Mouse (Mus musculus): ENCODE results near the gene Aipl1. TPM values are rescaled to one million over a fixed set of nuclear protein-coding genes. Genes with fewer than 3 reads are reported as not detected.

The Aipl1 gene
- polyA plus RNA-seq, 1 experiment from 2014 or later, result 0.23 TPM

DNA sequence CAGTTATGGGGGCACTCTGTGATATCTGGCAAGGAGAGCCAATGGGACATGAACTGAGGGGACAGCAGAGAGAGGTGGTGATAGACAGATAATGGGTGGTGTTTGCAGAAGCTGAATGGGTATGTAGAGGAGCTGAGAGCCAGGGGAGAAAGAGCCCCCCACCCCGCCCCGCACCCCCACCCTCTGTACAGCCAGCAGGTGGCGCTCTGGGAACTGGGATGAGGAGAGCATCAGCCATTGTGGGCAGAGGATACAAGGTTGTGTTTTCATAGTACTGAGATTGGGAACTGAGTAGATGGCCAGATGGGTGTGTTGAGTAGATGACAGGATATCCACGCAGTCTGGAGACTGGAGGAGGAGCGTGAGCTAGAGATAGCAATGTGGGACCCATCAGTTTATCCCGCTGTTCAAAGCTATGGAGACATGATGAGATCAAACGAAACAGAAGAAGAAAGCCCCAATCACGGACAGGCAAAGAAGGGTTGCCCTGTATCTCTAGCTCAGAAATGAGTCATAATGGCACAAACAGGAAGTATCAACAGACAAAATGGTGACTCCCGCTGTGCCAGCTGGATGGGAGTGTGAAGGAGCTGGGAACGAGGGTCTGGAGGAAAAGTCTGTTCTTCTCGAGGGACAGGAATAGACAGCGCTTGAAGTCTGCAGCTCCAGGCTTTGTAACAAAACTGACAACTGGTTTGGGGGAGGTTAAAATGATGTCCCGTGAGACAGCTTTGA, 20.6 kb downstream of the Aipl1 start:
- H3K4me1 ChIP-seq (ENCODE audit: control insufficient read depth, insufficient read depth, low read length), result no peaks in the 10 kb centered on the region
- no peak overlapping the region for H3K4me3 ChIP-seq (ENCODE audit: low read depth, low read length)
- no peaks in the 10 kb centered on the region for H3K36me3 ChIP-seq (ENCODE audit: control insufficient read depth, insufficient read depth, low read length)
- no peaks in the 10 kb centered on the region for H3K9me3 ChIP-seq (ENCODE audit: control insufficient read depth, low read length)
- ATAC-seq (ENCODE audit: insufficient read depth, low FRiP score, low TSS enrichment) (no peak), DNase-seq (ENCODE audit: low spot score) (no peak)
- H3K4me2 ChIP-seq (ENCODE audit: low read depth), result no peak overlapping the region
- no peak overlapping the region for H3K27ac ChIP-seq (ENCODE audit: low read depth, low read length)
- no peak overlapping the region for H3K9ac ChIP-seq (ENCODE audit: low read length)
- no peaks in the 10 kb centered on the region for H3K27me3 ChIP-seq (ENCODE audit: control insufficient read depth, insufficient read depth, low read length)
- WGBS, result 80% methylated on average over 13 of the region's 13 CpGs

DNA sequence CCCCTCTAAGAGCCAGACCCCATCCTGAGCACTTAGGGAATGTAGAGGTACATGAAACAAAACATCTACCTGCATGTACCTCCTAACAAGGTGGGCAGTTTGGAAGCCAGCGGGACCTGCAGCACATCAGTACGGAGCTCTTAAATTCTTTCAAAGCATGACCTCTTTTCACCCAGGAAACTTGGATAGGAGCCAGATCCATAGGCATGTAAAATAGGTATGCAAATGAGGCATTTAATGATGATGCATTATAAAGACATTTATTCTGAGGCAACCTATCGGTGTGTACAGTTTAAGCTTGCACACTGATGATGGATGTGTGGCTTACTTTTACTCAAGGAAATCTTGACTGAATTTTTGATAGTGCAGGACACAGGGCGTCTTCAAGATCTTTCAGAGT, 22.6 kb downstream of the Aipl1 start:
- no peak for ATAC-seq (ENCODE audit: insufficient read depth, low FRiP score, low TSS enrichment)

DNA sequence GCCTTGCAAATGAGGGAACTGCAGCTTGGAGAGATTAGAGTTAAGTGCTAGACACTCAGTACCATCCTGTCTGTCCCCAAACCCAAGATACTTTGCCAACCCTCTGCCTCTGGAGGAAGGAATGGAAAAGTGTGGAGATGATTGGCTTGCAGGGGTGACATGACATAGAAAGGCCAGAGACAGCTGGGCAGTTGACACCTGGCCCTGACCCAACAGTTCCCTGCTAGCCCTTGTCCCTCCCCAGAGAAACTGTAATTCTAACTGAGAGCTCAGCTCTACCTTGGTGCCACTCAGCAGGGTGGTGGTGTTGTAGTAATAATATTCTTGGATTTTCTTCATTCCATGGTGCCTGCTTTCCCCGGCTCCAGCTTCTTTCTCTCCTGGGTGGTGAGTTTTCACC, 25.4 kb downstream of the Aipl1 start:
- 65% methylated on average over 1 of the region's 1 CpGs for WGBS
- Histone ChIP-seq H3K4me2 (ENCODE audit: low read depth) (no peak overlapping the region), H3K4me1 (ENCODE audit: control insufficient read depth, insufficient read depth, low read length) (no peaks in the 10 kb centered on the region), H3K27me3 (ENCODE audit: control insufficient read depth, insufficient read depth, low read length) (no peaks in the 10 kb centered on the region), H3K9ac (ENCODE audit: low read length) (no peak overlapping the region), H3K4me3 (ENCODE audit: low read depth, low read length) (no peak overlapping the region), H3K9me3 (ENCODE audit: control insufficient read depth, low read length) (no peaks in the 10 kb centered on the region), H3K27ac (ENCODE audit: low read depth, low read length) (no peak overlapping the region), H3K36me3 (ENCODE audit: control insufficient read depth, insufficient read depth, low read length) (no peaks in the 10 kb centered on the region)
- ATAC-seq (ENCODE audit: insufficient read depth, low FRiP score, low TSS enrichment) (no peak), DNase-seq (ENCODE audit: low spot score) (no peak)

More for the DNA sequence above, 22.6 kb downstream of the Aipl1 start:
- no peaks in the 10 kb centered on the region for H3K36me3 ChIP-seq (ENCODE audit: control insufficient read depth, insufficient read depth, low read length)
- H3K4me1 ChIP-seq (ENCODE audit: control insufficient read depth, insufficient read depth, low read length), result no peaks in the 10 kb centered on the region
- no peak overlapping the region for H3K9ac ChIP-seq (ENCODE audit: low read length)
- no peaks in the 10 kb centered on the region for H3K9me3 ChIP-seq (ENCODE audit: control insufficient read depth, low read length)
- no peaks in the 10 kb centered on the region for H3K27me3 ChIP-seq (ENCODE audit: control insufficient read depth, insufficient read depth, low read length)
- H3K27ac ChIP-seq (ENCODE audit: low read depth, low read length), result no peak overlapping the region
- H3K4me2 ChIP-seq (ENCODE audit: low read depth), result no peak overlapping the region
- H3K4me3 ChIP-seq (ENCODE audit: low read depth, low read length), result no peak overlapping the region
- 73% methylated on average over 4 of the region's 4 CpGs for WGBS
- DNase-seq (ENCODE audit: low spot score), result no peak

DNA sequence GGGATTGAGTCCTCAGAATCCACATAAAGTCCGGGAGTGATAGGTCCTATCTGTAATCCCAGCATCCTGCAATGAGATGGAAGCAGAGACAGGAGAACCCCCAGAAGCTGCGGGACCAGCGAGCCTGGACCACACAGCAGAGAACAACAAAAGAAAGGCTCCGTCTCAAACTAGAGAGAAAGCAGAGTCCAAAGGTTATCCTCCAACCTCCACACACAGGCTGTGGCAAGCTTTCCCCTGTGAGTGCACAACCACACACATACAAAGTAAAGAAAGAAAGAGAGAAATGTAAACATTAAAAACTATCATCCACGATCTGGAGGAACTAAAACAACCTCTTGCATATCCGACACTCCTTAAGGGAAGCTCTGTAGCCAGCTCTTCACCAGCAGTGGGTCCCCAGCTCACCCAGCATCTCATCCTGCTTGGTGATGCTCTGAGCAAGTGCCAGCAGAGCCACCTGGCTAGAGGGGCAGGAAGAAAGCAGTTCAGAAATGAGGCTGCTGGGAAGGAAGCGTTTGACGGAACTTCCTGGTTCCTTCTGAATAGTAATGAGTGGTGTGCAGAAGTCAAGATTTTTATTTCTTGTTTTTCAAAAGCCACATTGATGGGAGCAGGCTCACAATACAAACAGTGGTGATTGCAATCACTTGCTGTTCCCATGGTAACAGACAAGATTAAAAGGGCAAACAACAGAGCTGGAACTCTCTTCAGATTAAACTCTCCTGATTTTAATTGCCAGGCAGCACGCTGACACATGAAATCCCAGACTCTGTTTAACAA, 26.2 kb downstream of the Aipl1 start:
- H3K27me3 ChIP-seq (ENCODE audit: control insufficient read depth, insufficient read depth, low read length), result no peaks in the 10 kb centered on the region
- no peaks in the 10 kb centered on the region for H3K36me3 ChIP-seq (ENCODE audit: control insufficient read depth, insufficient read depth, low read length)
- no peak overlapping the region for H3K9ac ChIP-seq (ENCODE audit: low read length)
- DNase-seq (ENCODE audit: low spot score), result no peak
- H3K4me2 ChIP-seq (ENCODE audit: low read depth), result no peak overlapping the region
- no peak for ATAC-seq (ENCODE audit: insufficient read depth, low FRiP score, low TSS enrichment)
- H3K27ac ChIP-seq (ENCODE audit: low read depth, low read length), result no peak overlapping the region
- H3K4me1 ChIP-seq (ENCODE audit: control insufficient read depth, insufficient read depth, low read length), result no peaks in the 10 kb centered on the region
- WGBS, result 68% methylated on average over 9 of the region's 9 CpGs
- H3K9me3 ChIP-seq (ENCODE audit: control insufficient read depth, low read length), result no peaks in the 10 kb centered on the region
- no peak overlapping the region for H3K4me3 ChIP-seq (ENCODE audit: low read depth, low read length)

GRCm38 (mm10) chr11:72010367-72010766, 26.9 kb downstream of the Aipl1 start:
- WGBS, result 73% methylated on average over 5 of the region's 5 CpGs
- no peak overlapping the region for H3K27ac ChIP-seq (ENCODE audit: low read depth, low read length)
- no peak overlapping the region for H3K4me2 ChIP-seq (ENCODE audit: low read depth)
- no peaks in the 10 kb centered on the region for H3K9me3 ChIP-seq (ENCODE audit: control insufficient read depth, low read length)
- no peak overlapping the region for H3K4me3 ChIP-seq (ENCODE audit: low read depth, low read length)
- H3K27me3 ChIP-seq (ENCODE audit: control insufficient read depth, insufficient read depth, low read length), result no peaks in the 10 kb centered on the region
- ATAC-seq (ENCODE audit: insufficient read depth, low FRiP score, low TSS enrichment) (no peak), DNase-seq (ENCODE audit: low spot score) (no peak)
- no peaks in the 10 kb centered on the region for H3K36me3 ChIP-seq (ENCODE audit: control insufficient read depth, insufficient read depth, low read length)
- H3K4me1 ChIP-seq (ENCODE audit: control insufficient read depth, insufficient read depth, low read length), result no peaks in the 10 kb centered on the region
- H3K9ac ChIP-seq (ENCODE audit: low read length), result no peak overlapping the region

- Histone ChIP-seq H3K9ac (ENCODE audit: low read length) (no peak overlapping the region), H3K27me3 (ENCODE audit: control insufficient read depth, insufficient read depth, low read length) (no peaks in the 10 kb centered on the region), H3K27ac (ENCODE audit: low read depth, low read length) (no peak overlapping the region), H3K4me1 (ENCODE audit: control insufficient read depth, insufficient read depth, low read length) (no peaks in the 10 kb centered on the region), H3K9me3 (ENCODE audit: control insufficient read depth, low read length) (no peaks in the 10 kb centered on the region), H3K36me3 (ENCODE audit: control insufficient read depth, insufficient read depth, low read length) (no peaks in the 10 kb centered on the region), H3K4me2 (ENCODE audit: low read depth) (no peak overlapping the region), H3K4me3 (ENCODE audit: low read depth, low read length) (no peak overlapping the region)
- no peak for DNase-seq (ENCODE audit: low spot score)
- ATAC-seq (ENCODE audit: insufficient read depth, low FRiP score, low TSS enrichment), result no peak
- WGBS, result 85% methylated on average over 6 of the region's 6 CpGs
Measured at GRCm38 (mm10) chr11:72005547-72005946, 31.8 kb downstream of the Aipl1 start.

GRCm38 (mm10) chr11:72003171-72003570, 34.1 kb downstream of the Aipl1 start:
- no peaks in the 10 kb centered on the region for H3K4me1 ChIP-seq (ENCODE audit: control insufficient read depth, insufficient read depth, low read length)
- no peak overlapping the region for H3K27ac ChIP-seq (ENCODE audit: low read depth, low read length)
- no peak overlapping the region for H3K4me2 ChIP-seq (ENCODE audit: low read depth)
- H3K4me3 ChIP-seq (ENCODE audit: low read depth, low read length), result no peak overlapping the region
- DNase-seq (ENCODE audit: low spot score) (no peak), ATAC-seq (ENCODE audit: insufficient read depth, low FRiP score, low TSS enrichment) (no peak)
- H3K9ac ChIP-seq (ENCODE audit: low read length), result no peak overlapping the region
- no peaks in the 10 kb centered on the region for H3K9me3 ChIP-seq (ENCODE audit: control insufficient read depth, low read length)
- whole genome bisulfite sequencing, result 65% methylated on average over 9 of the region's 9 CpGs
- H3K27me3 ChIP-seq (ENCODE audit: control insufficient read depth, insufficient read depth, low read length), result no peaks in the 10 kb centered on the region
- H3K36me3 ChIP-seq (ENCODE audit: control insufficient read depth, insufficient read depth, low read length), result no peaks in the 10 kb centered on the region

- WGBS, result 50% methylated on average over 13 of the region's 13 CpGs
Measured at GRCm38 (mm10) chr11:72002138-72002853, 35.0 kb downstream of the Aipl1 start.

More at GRCm38 (mm10) chr11:72002138-72002853, 35.0 kb downstream of the Aipl1 start:
- no peak overlapping the region for H3K27ac ChIP-seq (ENCODE audit: low read depth, low read length)
- H3K4me3 ChIP-seq (ENCODE audit: low read depth, low read length), result no peak overlapping the region
- DNase-seq (ENCODE audit: low spot score) (peak; percentile 26), ATAC-seq (ENCODE audit: insufficient read depth, low FRiP score, low TSS enrichment) (no peak)
- no peak overlapping the region for H3K4me2 ChIP-seq (ENCODE audit: low read depth)
- no peaks in the 10 kb centered on the region for H3K9me3 ChIP-seq (ENCODE audit: control insufficient read depth, low read length)
- H3K36me3 ChIP-seq (ENCODE audit: control insufficient read depth, insufficient read depth, low read length), result no peaks in the 10 kb centered on the region
- no peaks in the 10 kb centered on the region for H3K4me1 ChIP-seq (ENCODE audit: control insufficient read depth, insufficient read depth, low read length)
- no peaks in the 10 kb centered on the region for H3K27me3 ChIP-seq (ENCODE audit: control insufficient read depth, insufficient read depth, low read length)
- no peak overlapping the region for H3K9ac ChIP-seq (ENCODE audit: low read length)

All from neural tube, embryonic 11.5 days (tissue).